Mouse (Mus musculus): ENCODE results near the gene Ranbp3. TPM values are rescaled to one million over a fixed set of nuclear protein-coding genes. Genes with fewer than 3 reads are reported as not detected.
"Not testable (repeated sequence)": the region's sequence is repeated elsewhere in the genome, so short reads cannot be mapped to it uniquely, and the experiment has no call there.

Ranbp3 gene
- polyA plus RNA-seq, 1 experiment: 70.0 TPM

- peaks cover 27% of the 10 kb centered on the region for H3K36me3 ChIP-seq (ENCODE audit: control insufficient read depth, insufficient read depth)
- peak within 1 kb of the TSS; percentile 94 for H3K4me2 ChIP-seq (ENCODE audit: low read depth)
- TF ChIP-seq TCF12 (IDR thresholded peaks at IDR 0.05; ENCODE audit: insufficient read depth, poor library complexity, severe bottlenecking) (no peak), MYOG (IDR thresholded peaks at IDR 0.05; ENCODE audit: control insufficient read depth in 1 of 3, insufficient read depth in 1 of 3, insufficient read length in 2 of 3, low read depth in 2 of 3) (no peak)
- H3K79me2 ChIP-seq (ENCODE audit: control insufficient read depth, insufficient read depth): peaks cover 34% of the 10 kb centered on the region
- peak within 1 kb of the TSS; percentile 94 for H3ac ChIP-seq (ENCODE audit: control insufficient read depth, insufficient read length)
- H3K4me3 ChIP-seq: peak within 1 kb of the TSS; percentile 93
- H3K27me3 ChIP-seq (ENCODE audit: control insufficient read depth, insufficient read depth, insufficient read length): peaks cover 9% of the 10 kb centered on the region
Measured at GRCm38 (mm10) chr17:56627530-56628277, 45.4 kb upstream of the Ranbp3 start, which contains the start of gene Catsperd. Gene Catsperd (plus strand): TSS chr17:56628143.

DNA sequence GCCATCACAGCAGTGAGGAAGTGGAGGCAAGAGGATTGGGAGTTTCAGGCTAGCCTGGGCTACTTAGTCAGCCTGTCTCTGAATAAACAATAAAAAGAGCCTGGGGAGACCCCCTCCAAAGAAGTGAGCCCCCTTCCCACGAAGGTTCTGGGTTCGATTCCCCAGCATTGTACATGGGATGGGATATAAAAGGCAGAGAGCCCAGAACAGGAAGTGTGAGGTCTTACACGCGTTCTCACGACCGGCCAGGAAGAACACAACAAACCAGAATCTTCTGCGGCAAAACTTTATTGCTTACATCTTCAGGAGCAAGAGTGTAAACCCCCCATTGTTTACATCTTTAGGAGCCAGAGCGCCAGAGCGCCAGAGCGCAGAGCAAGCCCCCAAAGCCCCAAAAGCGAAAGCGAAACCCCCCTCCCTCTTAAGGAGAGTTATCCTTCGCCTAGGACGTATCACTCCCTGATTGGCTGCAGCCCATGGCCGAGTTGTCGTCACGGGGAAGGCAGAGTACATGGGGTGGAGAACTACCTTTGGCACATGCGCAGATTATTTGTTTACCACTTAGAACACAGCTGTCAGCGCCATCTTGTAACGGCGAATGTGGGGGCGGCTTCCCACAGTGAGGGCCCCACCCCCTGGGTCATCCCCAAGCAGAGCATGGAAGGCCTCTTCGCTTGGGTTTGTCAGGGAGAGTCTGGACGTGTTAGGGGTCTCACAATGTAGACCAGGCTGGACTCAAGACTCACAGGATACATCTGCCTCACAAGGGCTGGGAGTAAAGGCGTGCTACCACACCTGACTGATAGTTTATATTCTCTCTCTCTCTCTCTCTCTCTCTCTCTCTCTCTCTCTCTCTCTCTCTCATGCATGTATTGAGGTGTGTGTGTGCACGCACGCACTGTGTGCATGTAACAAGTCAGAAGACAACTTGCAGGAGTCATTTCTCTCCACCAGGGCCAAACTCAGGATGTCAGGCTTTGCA, 43.0 kb upstream of the Ranbp3 start:
- not testable (repeated sequence) for H3K36me3 ChIP-seq (ENCODE audit: control insufficient read depth, insufficient read depth); H3K4me2 ChIP-seq (ENCODE audit: low read depth); H3K4me3 ChIP-seq; H3ac ChIP-seq (ENCODE audit: control insufficient read depth, insufficient read length)
- Histone ChIP-seq H3K27me3 (ENCODE audit: control insufficient read depth, insufficient read depth, insufficient read length) (peaks cover 19% of the 10 kb centered on the region), H3K79me2 (ENCODE audit: control insufficient read depth, insufficient read depth) (peaks cover 10% of the 10 kb centered on the region)

DNA sequence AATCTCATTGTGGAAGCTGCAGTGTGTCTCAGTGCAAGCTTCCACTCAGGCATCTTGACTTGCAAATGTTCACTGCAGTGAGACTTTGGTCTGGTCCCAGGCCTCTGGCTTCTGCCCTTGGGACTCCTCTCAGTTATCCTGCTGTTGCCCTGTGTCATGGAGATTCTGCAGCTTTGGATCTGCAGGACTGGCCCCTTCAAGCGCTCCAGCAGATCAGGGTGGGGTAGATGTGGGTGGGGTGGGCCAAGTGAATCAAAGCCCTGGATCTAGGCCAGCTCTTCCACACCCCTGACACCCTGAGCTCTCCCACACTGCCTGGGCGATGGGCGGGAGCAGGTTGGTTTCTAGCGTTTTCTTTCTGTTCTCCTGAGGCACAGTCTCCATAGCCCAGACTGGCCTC, 41.3 kb upstream of the Ranbp3 start:
- Histone ChIP-seq H3ac (ENCODE audit: control insufficient read depth, insufficient read length) (no peak overlapping the region), H3K27me3 (ENCODE audit: control insufficient read depth, insufficient read depth, insufficient read length) (peaks cover 20% of the 10 kb centered on the region), H3K4me2 (ENCODE audit: low read depth) (no peak overlapping the region), H3K36me3 (ENCODE audit: control insufficient read depth, insufficient read depth) (no peaks in the 10 kb centered on the region), H3K79me2 (ENCODE audit: control insufficient read depth, insufficient read depth) (no peaks in the 10 kb centered on the region), H3K4me3 (no peak overlapping the region)
- TF ChIP-seq REST (IDR thresholded peaks at IDR 0.05; ENCODE audit: insufficient read depth, insufficient read length) (no peak), MYOG (IDR thresholded peaks at IDR 0.05; ENCODE audit: control insufficient read depth in 1 of 3, insufficient read depth in 1 of 3, insufficient read length in 2 of 3, low read depth in 2 of 3) (no peak)

DNA sequence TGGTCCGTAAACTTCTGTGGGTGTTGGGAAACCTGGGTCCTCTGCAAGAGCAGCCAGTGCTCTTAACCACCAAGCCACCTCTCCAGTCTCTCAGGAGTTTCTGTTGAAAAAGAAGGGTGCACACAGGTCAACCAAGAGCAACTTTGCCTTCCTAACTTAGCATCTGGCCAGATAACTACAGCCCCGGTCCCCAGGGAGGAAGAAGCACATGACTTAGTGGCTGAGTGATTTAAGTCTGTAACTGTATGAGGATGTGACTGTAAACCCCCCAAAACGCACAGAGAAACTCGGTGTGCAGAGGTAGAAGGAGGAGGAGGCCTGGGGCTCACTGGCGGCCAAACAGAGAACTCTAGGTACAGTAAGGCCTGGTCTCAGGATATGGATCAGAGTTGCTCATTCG, 39.1 kb upstream of the Ranbp3 start:
- H3K4me3 ChIP-seq: no peak overlapping the region
- H3K79me2 ChIP-seq (ENCODE audit: control insufficient read depth, insufficient read depth): no peaks in the 10 kb centered on the region
- no peaks in the 10 kb centered on the region for H3K36me3 ChIP-seq (ENCODE audit: control insufficient read depth, insufficient read depth)
- no peak overlapping the region for H3ac ChIP-seq (ENCODE audit: control insufficient read depth, insufficient read length)
- no peak for TF ChIP-seq TCF12 (IDR thresholded peaks at IDR 0.05; ENCODE audit: insufficient read depth, poor library complexity, severe bottlenecking)
- no peak for TF ChIP-seq SRF (IDR thresholded peaks at IDR 0.05; ENCODE audit: control insufficient read depth, insufficient read length, low read depth)
- no peak for TF ChIP-seq REST (IDR thresholded peaks at IDR 0.05; ENCODE audit: insufficient read depth, insufficient read length)
- no peak for TF ChIP-seq TCF3 (IDR thresholded peaks at IDR 0.05; ENCODE audit: insufficient read length, low read depth)
- TF ChIP-seq E2F4 (IDR thresholded peaks at IDR 0.05; ENCODE audit: insufficient read depth): no peak
- peaks cover 24% of the 10 kb centered on the region for H3K27me3 ChIP-seq (ENCODE audit: control insufficient read depth, insufficient read depth, insufficient read length)
- H3K4me2 ChIP-seq (ENCODE audit: low read depth): no peak overlapping the region

DNA sequence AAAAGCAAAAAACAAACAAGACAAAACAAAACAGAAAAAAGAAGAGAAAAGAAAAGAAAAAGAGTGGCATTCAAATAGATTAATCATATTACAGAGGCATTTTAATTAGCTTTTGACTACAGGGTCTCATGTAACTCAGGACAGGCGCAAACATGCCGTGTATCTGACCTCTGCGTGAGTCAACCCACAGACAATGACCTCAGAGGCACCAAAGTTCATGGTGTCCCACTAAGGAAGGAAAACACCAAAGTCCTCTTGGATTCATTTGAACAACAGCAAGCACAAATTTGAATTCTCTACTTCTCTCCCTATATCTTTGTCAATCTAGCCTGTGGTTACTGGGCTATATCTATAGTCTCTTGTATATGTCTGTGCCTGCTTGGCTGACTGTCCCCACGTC, 29.9 kb upstream of the Ranbp3 start:
- Histone ChIP-seq H3K27me3 (ENCODE audit: control insufficient read depth, insufficient read depth, insufficient read length) (peaks cover 11% of the 10 kb centered on the region), H3K79me2 (ENCODE audit: control insufficient read depth, insufficient read depth) (no peaks in the 10 kb centered on the region), H3ac (ENCODE audit: control insufficient read depth, insufficient read length) (no peak overlapping the region), H3K4me3 (no peak overlapping the region), H3K4me2 (ENCODE audit: low read depth) (no peak overlapping the region), H3K36me3 (ENCODE audit: control insufficient read depth, insufficient read depth) (no peaks in the 10 kb centered on the region)
- TF ChIP-seq POLR2A (IDR thresholded peaks at IDR 0.05; ENCODE audit: insufficient read length, low read depth) (no peak), TCF12 (IDR thresholded peaks at IDR 0.05; ENCODE audit: insufficient read depth, poor library complexity, severe bottlenecking) (no peak), MYOD1 (IDR thresholded peaks at IDR 0.05; ENCODE audit: control insufficient read depth in 1 of 3, insufficient read length in 2 of 3, low read depth in 2 of 3) (no peak), USF1 (IDR thresholded peaks at IDR 0.05; ENCODE audit: low read depth) (no peak), SRF (IDR thresholded peaks at IDR 0.05; ENCODE audit: control insufficient read depth, insufficient read length, low read depth) (no peak)

DNA sequence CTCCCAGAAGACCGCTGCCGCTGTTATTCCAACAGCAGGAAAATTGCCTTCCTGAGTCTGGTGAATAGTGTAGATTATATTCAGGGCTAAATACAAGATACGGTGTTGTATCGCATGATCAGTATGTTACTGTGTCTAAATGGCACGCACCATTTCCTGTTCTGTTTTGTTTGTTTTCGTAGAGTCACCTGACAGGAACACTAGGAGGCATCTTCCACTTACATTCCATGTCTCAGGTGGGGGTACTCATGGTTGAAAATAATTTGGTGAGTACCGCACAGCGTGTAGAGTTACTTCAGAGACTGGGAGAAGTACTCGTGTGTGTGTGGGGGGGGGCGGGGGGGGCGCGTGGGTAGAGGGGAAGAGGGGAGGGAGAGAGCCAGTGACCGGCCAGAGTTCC, 25.5 kb upstream of the Ranbp3 start:
- TF ChIP-seq TCF12 (IDR thresholded peaks at IDR 0.05; ENCODE audit: insufficient read depth, poor library complexity, severe bottlenecking) (no peak), MAX (IDR thresholded peaks at IDR 0.05; ENCODE audit: low read depth) (no peak), CEBPB (IDR thresholded peaks at IDR 0.05; ENCODE audit: insufficient read depth, poor library complexity, severe bottlenecking) (no peak), E2F4 (IDR thresholded peaks at IDR 0.05; ENCODE audit: insufficient read depth) (no peak), SRF (IDR thresholded peaks at IDR 0.05; ENCODE audit: control insufficient read depth, insufficient read length, low read depth) (no peak), REST (IDR thresholded peaks at IDR 0.05; ENCODE audit: insufficient read depth, insufficient read length) (no peak), USF1 (IDR thresholded peaks at IDR 0.05; ENCODE audit: low read depth) (no peak), POLR2AphosphoS2 (IDR thresholded peaks at IDR 0.05; ENCODE audit: insufficient read length, low read depth) (no peak), MYOG (IDR thresholded peaks at IDR 0.05; ENCODE audit: control insufficient read depth in 1 of 3, insufficient read depth in 1 of 3, insufficient read length in 2 of 3, low read depth in 2 of 3) (no peak), POLR2A (IDR thresholded peaks at IDR 0.05; ENCODE audit: insufficient read length, low read depth) (no peak), MYOD1 (IDR thresholded peaks at IDR 0.05; ENCODE audit: control insufficient read depth in 1 of 3, insufficient read length in 2 of 3, low read depth in 2 of 3) (no peak), TCF3 (IDR thresholded peaks at IDR 0.05; ENCODE audit: insufficient read length, low read depth) (no peak)
- H3ac ChIP-seq (ENCODE audit: control insufficient read depth, insufficient read length): no peak overlapping the region
- H3K27me3 ChIP-seq (ENCODE audit: control insufficient read depth, insufficient read depth, insufficient read length): peaks cover 5% of the 10 kb centered on the region
- no peak overlapping the region for H3K4me3 ChIP-seq
- no peaks in the 10 kb centered on the region for H3K36me3 ChIP-seq (ENCODE audit: control insufficient read depth, insufficient read depth)
- no peaks in the 10 kb centered on the region for H3K79me2 ChIP-seq (ENCODE audit: control insufficient read depth, insufficient read depth)
- H3K4me2 ChIP-seq (ENCODE audit: low read depth): no peak overlapping the region
